Mouse (Mus musculus): Measurements from ENCODE around the gene Arih2. TPM values are rescaled to one million over a fixed set of nuclear protein-coding genes. Genes with fewer than 3 reads are reported as not detected.
"Not testable (repeated sequence)": the region's sequence is repeated elsewhere in the genome, so short reads cannot be mapped to it uniquely, and the experiment has no call there.

Arih2 gene
- polyA plus RNA-seq, 1 experiment = 143 TPM

GRCm38 (mm10) chr9:108673151-108673550, 24.0 kb upstream of the Arih2 start:
- Histone ChIP-seq H3K27me3 (ENCODE audit: control insufficient read depth, insufficient read depth, low read length) (no peaks in the 10 kb centered on the region), H3K36me3 (ENCODE audit: control insufficient read depth, insufficient read depth, low read length) (no peaks in the 10 kb centered on the region; the same call in 1 of the 2 replicates), H3K27ac (ENCODE audit: control insufficient read depth, insufficient read depth, low read depth, low read length) (no peak overlapping the region), H3K4me3 (ENCODE audit: control insufficient read depth, low read depth, low read length) (no peak overlapping the region), H3K4me1 (ENCODE audit: control insufficient read depth, insufficient read depth, low read length) (no peaks in the 10 kb centered on the region)
- TF ChIP-seq CTCF (IDR thresholded peaks at IDR 0.05; ENCODE audit: control insufficient read depth, insufficient read depth, insufficient replicate concordance, low read depth, low read length) (peak; percentile 43; the same call in 1 of the 2 replicates), POLR2A (IDR thresholded peaks at IDR 0.05; ENCODE audit: control insufficient read depth, low read depth, low read length) (no peak)

- H3K27ac ChIP-seq (ENCODE audit: control insufficient read depth, insufficient read depth, low read depth, low read length) = no peak overlapping the region
- TF ChIP-seq POLR2A (IDR thresholded peaks at IDR 0.05; ENCODE audit: control insufficient read depth, low read depth, low read length) (no peak), CTCF (IDR thresholded peaks at IDR 0.05; ENCODE audit: control insufficient read depth, insufficient read depth, insufficient replicate concordance, low read depth, low read length) (no peak)
- no peaks in the 10 kb centered on the region for H3K4me1 ChIP-seq (ENCODE audit: control insufficient read depth, insufficient read depth, low read length)
- no peaks in the 10 kb centered on the region for H3K27me3 ChIP-seq (ENCODE audit: control insufficient read depth, insufficient read depth, low read length)
- H3K36me3 ChIP-seq (ENCODE audit: control insufficient read depth, insufficient read depth, low read length) = no peaks in the 10 kb centered on the region; the same call in 1 of the 2 replicates
- no peak overlapping the region for H3K4me3 ChIP-seq (ENCODE audit: control insufficient read depth, low read depth, low read length)
Measured at GRCm38 (mm10) chr9:108669875-108670274, 20.7 kb upstream of the Arih2 start.

- TF ChIP-seq POLR2A (IDR thresholded peaks at IDR 0.05; ENCODE audit: control insufficient read depth, low read depth, low read length) (no peak), CTCF (IDR thresholded peaks at IDR 0.05; ENCODE audit: control insufficient read depth, insufficient read depth, insufficient replicate concordance, low read depth, low read length) (no peak)
- H3K27me3 ChIP-seq (ENCODE audit: control insufficient read depth, insufficient read depth, low read length) = no peaks in the 10 kb centered on the region
- peaks cover 8% of the 10 kb centered on the region for H3K4me1 ChIP-seq (ENCODE audit: control insufficient read depth, insufficient read depth, low read length)
- no peaks in the 10 kb centered on the region for H3K36me3 ChIP-seq (ENCODE audit: control insufficient read depth, insufficient read depth, low read length)
- H3K4me3 ChIP-seq (ENCODE audit: control insufficient read depth, low read depth, low read length) = peak overlapping the region; percentile 98
- no peak overlapping the region for H3K27ac ChIP-seq (ENCODE audit: control insufficient read depth, insufficient read depth, low read depth, low read length)
Measured at GRCm38 (mm10) chr9:108662660-108663059, 13.5 kb upstream of the Arih2 start.

GRCm38 (mm10) chr9:108661677-108662612, 12.8 kb upstream of the Arih2 start, which contains the start of gene Slc25a20:
Slc25a20 (plus strand) TSS chr9:108662088.
- Histone ChIP-seq H3K27ac (ENCODE audit: control insufficient read depth, insufficient read depth, low read depth, low read length) (peak within 1 kb of the TSS; percentile 68), H3K4me1 (ENCODE audit: control insufficient read depth, insufficient read depth, low read length) (peaks cover 8% of the 10 kb centered on the region)
- TF ChIP-seq POLR2A (IDR thresholded peaks at IDR 0.05; ENCODE audit: control insufficient read depth, low read depth, low read length) = peak; percentile 35; the same call in 1 of the 2 replicates
- TF ChIP-seq CTCF (IDR thresholded peaks at IDR 0.05; ENCODE audit: control insufficient read depth, insufficient read depth, insufficient replicate concordance, low read depth, low read length) = no peak

GRCm38 (mm10) chr9:108655865-108656264, 6.7 kb upstream of the Arih2 start:
- not testable (repeated sequence) for H3K27me3 ChIP-seq (ENCODE audit: control insufficient read depth, insufficient read depth, low read length); H3K4me3 ChIP-seq (ENCODE audit: control insufficient read depth, low read depth, low read length); H3K4me1 ChIP-seq (ENCODE audit: control insufficient read depth, insufficient read depth, low read length); H3K27ac ChIP-seq (ENCODE audit: control insufficient read depth, insufficient read depth, low read depth, low read length); H3K36me3 ChIP-seq (ENCODE audit: control insufficient read depth, insufficient read depth, low read length)

More at GRCm38 (mm10) chr9:108661677-108662612, 12.8 kb upstream of the Arih2 start, which contains the start of gene Slc25a20:
- no peaks in the 10 kb centered on the region for H3K36me3 ChIP-seq (ENCODE audit: control insufficient read depth, insufficient read depth, low read length)
- H3K27me3 ChIP-seq (ENCODE audit: control insufficient read depth, insufficient read depth, low read length) = no peaks in the 10 kb centered on the region
- peak within 1 kb of the TSS; percentile 98 for H3K4me3 ChIP-seq (ENCODE audit: control insufficient read depth, low read depth, low read length)

- Histone ChIP-seq H3K36me3 (ENCODE audit: control insufficient read depth, insufficient read depth, low read length) (no peaks in the 10 kb centered on the region), H3K4me1 (ENCODE audit: control insufficient read depth, insufficient read depth, low read length) (peaks cover 4% of the 10 kb centered on the region; the same call in 1 of the 2 replicates), H3K4me3 (ENCODE audit: control insufficient read depth, low read depth, low read length) (no peak overlapping the region), H3K27ac (ENCODE audit: control insufficient read depth, insufficient read depth, low read depth, low read length) (no peak overlapping the region), H3K27me3 (ENCODE audit: control insufficient read depth, insufficient read depth, low read length) (no peaks in the 10 kb centered on the region)
- no peak for TF ChIP-seq CTCF (IDR thresholded peaks at IDR 0.05; ENCODE audit: control insufficient read depth, insufficient read depth, insufficient replicate concordance, low read depth, low read length)
- TF ChIP-seq POLR2A (IDR thresholded peaks at IDR 0.05; ENCODE audit: control insufficient read depth, low read depth, low read length) = no peak
Measured at GRCm38 (mm10) chr9:108654566-108655464, 5.6 kb upstream of the Arih2 start.
